8 mouse cellular contexts compared by ENCODE assay signal in the genomic region with DNA sequence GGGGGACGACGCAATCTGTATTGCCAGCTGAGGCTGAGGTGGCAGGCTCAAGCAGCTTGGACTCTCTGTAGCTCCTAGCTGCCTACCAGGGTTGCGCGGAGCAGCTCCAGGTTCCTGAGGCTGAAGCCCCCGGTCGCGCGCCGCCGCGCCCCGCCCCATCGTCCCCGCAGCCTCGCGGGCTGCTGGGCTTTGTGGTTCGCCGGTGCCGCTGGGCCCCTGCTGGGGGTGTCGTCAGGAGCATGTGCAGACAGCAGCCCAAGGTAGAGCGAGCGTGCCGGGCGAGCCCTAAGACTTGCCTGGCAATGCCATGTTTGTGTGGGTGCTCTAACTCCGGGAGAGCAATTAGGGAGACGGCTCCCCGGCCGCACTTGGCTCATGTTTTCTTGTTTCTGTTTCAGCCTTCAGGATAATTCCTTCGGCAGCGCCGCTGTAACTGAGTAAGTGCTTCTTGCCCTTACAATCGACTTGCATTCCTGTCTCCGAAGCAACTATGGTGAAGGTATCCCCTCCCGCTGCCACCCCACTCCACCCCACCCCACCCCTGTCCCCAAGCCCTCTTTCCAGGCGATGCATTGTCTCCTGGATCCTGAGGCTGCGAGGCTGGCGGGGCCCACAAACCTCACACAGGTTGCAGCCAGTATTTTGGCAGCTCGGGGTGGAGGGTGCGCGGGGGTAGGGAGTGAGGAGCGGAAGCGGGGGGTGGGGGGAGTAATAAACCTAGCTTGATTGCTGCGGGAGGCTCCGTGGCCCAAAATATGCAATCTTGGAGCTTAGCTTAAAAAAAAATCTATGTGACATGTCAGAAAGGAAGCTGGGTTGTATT. TPM values are rescaled to one million over a fixed set of nuclear protein-coding genes. Genes with fewer than 3 reads are reported as not detected.
A peak's percentile ranks its signal among the peaks of the same experiment; 100 is the strongest.
DNase-seq lines count a peak whose midpoint lies in the region; ATAC-seq lines count a peak whose summit lies in the region.

No protein-coding gene starts in this region.

- 1% methylated on average over 44 of the region's 44 CpGs for WGBS in intestine, embryonic 14.5 days
- WGBS in stomach, embryonic 14.5 days, result under 1% methylated on average over 44 of the region's 44 CpGs

- peak overlapping the region; percentile 71 for H3K4me3 ChIP-seq in intestine, embryonic 14.5 days (ENCODE audit: low read depth, low read length)
- H3K4me3 ChIP-seq in stomach, embryonic 14.5 days (ENCODE audit: low read depth, low read length), result peak overlapping the region; percentile 55

- peak; percentile 45 to 62 for DNase-seq in adrenal gland, adult 18-20 months (ENCODE audit: low spot score in 2 of 2)
- DNase-seq in cerebellum, postnatal 36 days, result peak; percentile 84 to 90
- DNase-seq in gastrocnemius, postnatal 10 days, result peak; percentile 59
- peak; percentile 83 for DNase-seq in intestine, embryonic 14.5 days (ENCODE audit: low spot score)
- DNase-seq in left cerebral cortex, postnatal 10 days (ENCODE audit: extremely low spot score in 1 of 2, low spot score in 2 of 2), result peak; percentile 45 to 89
- peak; percentile 74 for DNase-seq in mesoderm, embryonic 11.5 days (ENCODE audit: low read depth, low spot score)

- no peaks in the 10 kb centered on the region for H3K9me3 ChIP-seq in intestine, embryonic 14.5 days (ENCODE audit: control insufficient read depth, low read length)
- H3K9me3 ChIP-seq in stomach, embryonic 14.5 days (ENCODE audit: control insufficient read depth, low read depth, low read length), result no peaks in the 10 kb centered on the region

- intact Hi-C loops in left cerebral cortex, postnatal 10 days (cut with DNase I), result loop anchor here (5.0 kb wide), 2 partner anchors 64 to 91 kb away; no protein-coding TSS in a partner anchor

- ATAC-seq in intestine, embryonic 14.5 days (replicated peaks; ENCODE audit: low FRiP score, low TSS enrichment, low read depth), result peak; percentile 76
- ATAC-seq in stomach, embryonic 14.5 days (ENCODE audit: insufficient number of reproducible peaks, insufficient read depth, low FRiP score, low read depth), result peak; percentile 54; the same call in 1 of the 2 replicates
- ATAC-seq in megakaryocyte progenitor cell, adult 5-6 weeks (replicated peaks; ENCODE audit: poor library complexity), result no peak

- H3K4me1 ChIP-seq in intestine, embryonic 14.5 days (replicated peaks; ENCODE audit: control insufficient read depth, insufficient read depth, low read length), result peaks cover 2% of the 10 kb centered on the region; the same call in 1 of the 2 replicates
- no peaks in the 10 kb centered on the region for H3K4me1 ChIP-seq in stomach, embryonic 14.5 days (ENCODE audit: control insufficient read depth, insufficient read depth, low read length)

- H3K36me3 ChIP-seq in intestine, embryonic 14.5 days (ENCODE audit: control insufficient read depth, insufficient read depth, low read length), result no peaks in the 10 kb centered on the region
- H3K36me3 ChIP-seq in stomach, embryonic 14.5 days (ENCODE audit: control insufficient read depth, insufficient read depth, low read length), result no peaks in the 10 kb centered on the region

- no peaks in the 10 kb centered on the region for H3K27me3 ChIP-seq in intestine, embryonic 14.5 days (replicated peaks; ENCODE audit: control insufficient read depth, insufficient read depth, low read length)
- H3K27me3 ChIP-seq in stomach, embryonic 14.5 days (ENCODE audit: control insufficient read depth, insufficient read depth, low read length), result no peaks in the 10 kb centered on the region

- peak overlapping the region; percentile 74 for H3K9ac ChIP-seq in intestine, embryonic 14.5 days (ENCODE audit: low read length)
- H3K9ac ChIP-seq in stomach, embryonic 14.5 days (replicated peaks; ENCODE audit: low read depth, low read length), result peak overlapping the region; percentile 53

- peak overlapping the region; percentile 93 for H3K4me2 ChIP-seq in intestine, embryonic 14.5 days (ENCODE audit: low read length)
- peak overlapping the region; percentile 98 for H3K4me2 ChIP-seq in stomach, embryonic 14.5 days (replicated peaks; ENCODE audit: low read depth, low read length)

- H3K27ac ChIP-seq in intestine, embryonic 14.5 days (ENCODE audit: low read depth), result peak overlapping the region; percentile 78
- H3K27ac ChIP-seq in stomach, embryonic 14.5 days (ENCODE audit: low read length), result peak overlapping the region; percentile 61

RNA-seq across cellular contexts. Expression of gene Fam13c, which starts 0.6 kb away (rescaled TPM):
- 10 to 100 TPM; 14.4 to 23.0 TPM for total RNA-seq in adrenal gland, adult 18-20 months (2021)
- 1 to 10 TPM; 6.2 to 7.8 TPM for total RNA-seq in gastrocnemius, postnatal 10 days (2021)
- polyA plus RNA-seq in intestine, embryonic 14.5 days (2014; fragmentation: Nextera tagmentation; extraction: Ambion mirVana), result 9.7 and 11.7 TPM in 2 replicates
- total RNA-seq in left cerebral cortex, postnatal 10 days (2021), result 10 to 100 TPM; 39.1 to 39.9 TPM
- polyA plus RNA-seq in stomach, embryonic 14.5 days (2014; fragmentation: Nextera tagmentation; extraction: Ambion mirVana), result 10.1 and 11.2 TPM in 2 replicates
- not detected in 2 replicates for total RNA-seq in megakaryocyte progenitor cell, adult 5-6 weeks (2015)
- total RNA-seq in megakaryocyte progenitor cell, adult 5-6 weeks (2017), result not detected in 2 replicates

Comparison
In these comparisons a context has a peak if more than half of its experiments do, and no peak if none do; other contexts are left out.
1. RNA of gene Fam13c, which starts 0.6 kb away (total RNA-seq): 39.1 to 39.9 TPM in left cerebral cortex, postnatal 10 days, 14.4 to 23.0 TPM in adrenal gland, adult 18-20 months and 6.2 to 7.8 TPM in gastrocnemius, postnatal 10 days; not detected in megakaryocyte progenitor cell, adult 5-6 weeks; every median in the first group is over 4 times any median in the second.
2. Peak in every context shown above with its lines, with median percentiles within 50 percentile points of each other: DNase-seq.